14 mouse cellular contexts compared by ENCODE assay signal in the genomic region with DNA sequence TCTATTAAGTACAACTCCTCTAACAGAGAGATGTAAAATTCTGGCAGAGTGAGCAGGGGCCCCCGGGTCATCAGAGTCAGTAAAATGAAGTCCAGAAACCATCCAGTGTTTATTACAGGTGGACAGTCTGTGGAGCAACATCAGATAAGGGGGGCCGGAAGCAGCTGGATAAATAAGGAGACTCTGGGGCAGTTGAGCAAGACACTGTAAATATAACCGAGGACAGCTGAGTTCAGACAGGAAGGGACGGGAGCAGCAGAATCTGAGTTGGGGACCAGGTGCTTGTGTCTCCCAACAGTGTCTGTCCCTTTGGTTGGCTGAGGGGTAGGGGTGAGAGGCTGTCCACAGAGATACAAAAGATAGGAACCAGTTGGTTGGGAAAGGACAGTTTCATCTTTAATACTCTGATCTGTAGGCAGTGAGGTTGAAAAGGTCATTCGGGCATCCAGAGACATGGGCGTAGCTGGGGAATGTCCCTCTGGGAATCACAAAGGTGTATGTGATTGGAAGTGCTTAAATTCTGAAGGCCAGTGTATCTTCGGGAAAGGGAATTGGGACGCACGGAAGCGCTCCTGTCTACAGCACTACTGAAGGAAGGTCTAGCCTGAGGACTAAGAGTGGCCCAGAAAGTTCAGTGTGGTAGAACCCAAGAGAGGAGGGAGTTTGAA.
DNase-seq lines count a peak whose midpoint lies in the region; ATAC-seq and TF ChIP-seq lines count a peak whose summit lies in the region.
"Had no signal": no experiment of that assay in that cellular context is flagged by ENCODE, and none has a peak within 500 bp of the region (broad histone marks: within the 10 kb centered on the region; RNA-seq: fewer than 3 reads in every experiment).

No protein-coding gene starts in this region.

- no peaks in the 10 kb centered on the region for H3K27me3 ChIP-seq in kidney, postnatal 0 days (ENCODE audit: insufficient read depth, low read length)
- H3K27me3 ChIP-seq in liver, adult 2 months (ENCODE audit: control insufficient read depth, insufficient read depth, low read length): no peaks in the 10 kb centered on the region
- H3K27me3 ChIP-seq in forebrain, embryonic 13.5 days: no peaks in the 10 kb centered on the region
- H3K27me3 ChIP-seq in neural tube, embryonic 15.5 days (replicated peaks): no peaks in the 10 kb centered on the region

- peak; percentile 47 for DNase-seq in kidney, postnatal 0 days (ENCODE audit: low spot score)
- DNase-seq in kidney, adult 9 months: no peak
- peak; percentile 68 for DNase-seq in ZHBTc4 (ENCODE audit: low read depth, low spot score)
- peak; percentile 91 for DNase-seq in liver, adult 2 months (ENCODE audit: extremely low read depth, low read depth, low spot score)
- peak; percentile 56 for DNase-seq in lung, postnatal 36 days
- DNase-seq in heart, adult 9 months (ENCODE audit: low spot score in 2 of 2): no peak
- DNase-seq: cerebellum, adult 11 months; heart, postnatal 36 days; kidney, adult 11 months; thymus, adult 18-20 months had no signal

- no peak for TF ChIP-seq CTCF in kidney, postnatal 0 days (IDR thresholded peaks at IDR 0.05; ENCODE audit: low read depth)
- TF ChIP-seq CTCF in liver, adult 2 months (IDR thresholded peaks at IDR 0.05; ENCODE audit: low read depth, low read length): no peak

- 67% methylated on average over 10 of the region's 10 CpGs for WGBS in kidney, postnatal 0 days
- 20% methylated on average over 10 of the region's 10 CpGs for WGBS in liver, adult 2 months
- 92% methylated on average over 10 of the region's 10 CpGs for WGBS in forebrain, embryonic 13.5 days
- 92% methylated on average over 10 of the region's 10 CpGs for WGBS in neural tube, embryonic 15.5 days

- H3K4me2 ChIP-seq in kidney, postnatal 0 days (ENCODE audit: low read length): no peak overlapping the region
- no peak overlapping the region for H3K4me2 ChIP-seq in forebrain, embryonic 13.5 days
- H3K4me2 ChIP-seq in neural tube, embryonic 15.5 days: no peak overlapping the region

- no peaks in the 10 kb centered on the region for H3K4me1 ChIP-seq in kidney, postnatal 0 days (replicated peaks; ENCODE audit: insufficient read depth, low read length)
- peaks cover 20% of the 10 kb centered on the region for H3K4me1 ChIP-seq in liver, adult 2 months (ENCODE audit: control insufficient read depth, insufficient read depth, low read length)
- H3K4me1 ChIP-seq in forebrain, embryonic 13.5 days: no peaks in the 10 kb centered on the region
- no peaks in the 10 kb centered on the region for H3K4me1 ChIP-seq in neural tube, embryonic 15.5 days
- H3K4me1 ChIP-seq: megakaryocyte, embryonic 14.5 days had no signal

- H3K9me3 ChIP-seq in kidney, postnatal 0 days (replicated peaks; ENCODE audit: low read length): no peaks in the 10 kb centered on the region
- no peaks in the 10 kb centered on the region for H3K9me3 ChIP-seq in forebrain, embryonic 13.5 days (replicated peaks)
- no peaks in the 10 kb centered on the region for H3K9me3 ChIP-seq in neural tube, embryonic 15.5 days (replicated peaks)
- H3K9me3 ChIP-seq: megakaryocyte, embryonic 14.5 days had no signal

- TF ChIP-seq POLR2A in liver, adult 2 months (IDR thresholded peaks at IDR 0.05; ENCODE audit: extremely low read depth, insufficient read depth, low read length): no peak

- peaks cover 48% of the 10 kb centered on the region; the same call in 1 of the 2 replicates for H3K36me3 ChIP-seq in kidney, postnatal 0 days (ENCODE audit: insufficient read depth, low read length)
- peaks cover 63% of the 10 kb centered on the region for H3K36me3 ChIP-seq in liver, adult 2 months (ENCODE audit: control insufficient read depth, insufficient read depth, low read length)
- 0 out of 2 replicates have a peak, but pooled peaks cover 8% of the 10 kb centered on the region for H3K36me3 ChIP-seq in forebrain, embryonic 13.5 days (ENCODE audit: poor library complexity, severe bottlenecking)
- peaks cover 27% of the 10 kb centered on the region for H3K36me3 ChIP-seq in neural tube, embryonic 15.5 days

- no peak overlapping the region for H3K4me3 ChIP-seq in kidney, postnatal 0 days (replicated peaks; ENCODE audit: low read depth, low read length)
- no peak overlapping the region for H3K4me3 ChIP-seq in liver, adult 2 months (ENCODE audit: insufficient read depth, low read depth, low read length)
- no peak overlapping the region for H3K4me3 ChIP-seq in forebrain, embryonic 13.5 days
- H3K4me3 ChIP-seq in neural tube, embryonic 15.5 days (replicated peaks): no peak overlapping the region
- H3K4me3 ChIP-seq: erythroblast, embryonic 14.5 days; megakaryocyte, embryonic 14.5 days had no signal

- ATAC-seq in kidney, postnatal 0 days (replicated peaks; ENCODE audit: low FRiP score, low read depth): no peak
- no peak for ATAC-seq in forebrain, embryonic 13.5 days
- ATAC-seq in neural tube, embryonic 15.5 days (ENCODE audit: low FRiP score): no peak

- H3K79me2 ChIP-seq in liver, adult 2 months (ENCODE audit: control insufficient read depth, insufficient read depth, low read length): peaks cover 5% of the 10 kb centered on the region; the same call in 1 of the 2 replicates

- H3K9ac ChIP-seq in kidney, postnatal 0 days (ENCODE audit: low read depth, low read length): no peak overlapping the region
- H3K9ac ChIP-seq in liver, adult 2 months (ENCODE audit: low read depth, low read length): peak overlapping the region; percentile 12; the same call in 1 of the 2 replicates
- H3K9ac ChIP-seq in forebrain, embryonic 13.5 days: no peak overlapping the region
- no peak overlapping the region for H3K9ac ChIP-seq in neural tube, embryonic 15.5 days (replicated peaks)

- no peak overlapping the region for H3K27ac ChIP-seq in kidney, postnatal 0 days
- peak overlapping the region; percentile 95 for H3K27ac ChIP-seq in liver, adult 2 months (replicated peaks; ENCODE audit: insufficient read depth, low read depth, low read length)
- no peak overlapping the region for H3K27ac ChIP-seq in forebrain, embryonic 13.5 days
- no peak overlapping the region for H3K27ac ChIP-seq in neural tube, embryonic 15.5 days (replicated peaks)

Comparison
In these comparisons a context has a peak if more than half of its experiments do, and no peak if none do; other contexts are left out.
1. DNase-seq: peak in kidney, postnatal 0 days (single experiment), ZHBTc4 (single experiment), liver, adult 2 months (single experiment) and lung, postnatal 36 days (single experiment); none in kidney, adult 9 months (single experiment) and heart, adult 9 months (0 of 2).